Mouse (Mus musculus) heart, adult 2 months (tissue): Measurements from ENCODE around the gene Drap1.

Experiments used
- CTCF ChIP-seq: fragments of 200-600 bp; IDR thresholded peaks from 2 replicates; pipeline ENCODE4 v1.8.1; 2022; ENCODE audit warnings: antibody characterized with exemption, mild to moderate bottlenecking, moderate library complexity
- POLR2A ChIP-seq: fragments of 200-500 bp; IDR thresholded peaks from 2 replicates; pipeline ENCODE4 v1.6.1; 2011; ENCODE audit warnings: mild to moderate bottlenecking, low read depth, low read length, control low read depth; ENCODE audit not compliant: insufficient read depth

DNA sequence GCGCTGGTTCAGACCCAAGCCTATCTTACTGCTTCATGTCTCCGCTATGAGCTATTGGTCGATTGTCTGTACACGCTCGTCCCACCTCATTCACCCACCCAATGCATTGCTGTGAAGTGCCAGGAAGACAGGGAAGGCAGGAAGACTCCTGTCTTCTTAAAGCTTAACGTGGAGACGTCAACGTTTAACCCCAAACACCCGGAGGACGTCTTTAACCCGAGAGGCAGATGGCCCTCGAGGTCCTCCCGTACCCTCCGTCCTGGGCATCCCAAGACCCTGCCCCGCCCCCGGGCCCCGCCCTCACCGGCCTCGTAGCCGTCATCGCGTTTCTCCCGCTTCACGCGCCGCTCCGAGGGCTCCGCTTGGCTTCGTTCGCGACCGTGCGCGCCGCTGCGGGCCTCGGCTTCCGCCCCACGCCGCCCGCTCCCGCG lies 36.8 kb downstream of the Drap1 start:
- no peak for TF ChIP-seq CTCF
- no peak for TF ChIP-seq POLR2A
